Mouse (Mus musculus): ENCODE data around the gene Phactr3.
"Not testable (repeated sequence)": the region's sequence is repeated elsewhere in the genome, so short reads cannot be mapped to it uniquely, and the experiment has no call there.

The Phactr3 gene

DNA sequence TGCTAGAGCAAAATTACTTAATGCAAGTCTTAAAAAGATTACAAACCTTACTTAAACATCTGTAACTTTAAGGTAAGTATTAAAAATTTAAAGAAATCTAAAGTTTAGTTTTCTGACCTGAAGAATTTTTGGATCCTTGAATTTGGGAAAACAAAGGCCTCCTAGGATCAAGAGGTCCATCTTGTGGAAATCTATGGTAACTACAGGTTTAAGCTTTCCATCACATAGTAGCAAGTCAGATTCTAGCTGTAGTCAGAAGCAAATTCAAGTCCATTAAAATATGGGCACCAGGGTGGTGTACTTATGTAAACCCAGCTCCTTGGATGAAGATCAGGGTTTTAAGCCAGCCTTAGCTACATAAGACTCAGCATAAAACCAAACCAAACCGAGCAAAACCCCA, 219.1 kb downstream of the Phactr3 start:
- no peaks in the 10 kb centered on the region for H3K4me1 ChIP-seq (replicated peaks; ENCODE audit: low read depth, low read length)
- H3K9me3 ChIP-seq (ENCODE audit: low read length): no peaks in the 10 kb centered on the region
- no peaks in the 10 kb centered on the region for H3K27me3 ChIP-seq (ENCODE audit: insufficient read depth, low read length)
- TF ChIP-seq CTCF (conservative IDR thresholded peaks at IDR 0.05; ENCODE audit: low read length) (peak; percentile 67), NANOG (IDR thresholded peaks at IDR 0.05; ENCODE audit: borderline replicate concordance, low read length) (no peak), POU5F1 (IDR thresholded peaks at IDR 0.05; ENCODE audit: borderline replicate concordance, low read length) (no peak)
- H3K36me3 ChIP-seq (ENCODE audit: insufficient read depth, low read length): no peaks in the 10 kb centered on the region
- no peak overlapping the region for H3K4me3 ChIP-seq (replicated peaks; ENCODE audit: low read length)

DNA sequence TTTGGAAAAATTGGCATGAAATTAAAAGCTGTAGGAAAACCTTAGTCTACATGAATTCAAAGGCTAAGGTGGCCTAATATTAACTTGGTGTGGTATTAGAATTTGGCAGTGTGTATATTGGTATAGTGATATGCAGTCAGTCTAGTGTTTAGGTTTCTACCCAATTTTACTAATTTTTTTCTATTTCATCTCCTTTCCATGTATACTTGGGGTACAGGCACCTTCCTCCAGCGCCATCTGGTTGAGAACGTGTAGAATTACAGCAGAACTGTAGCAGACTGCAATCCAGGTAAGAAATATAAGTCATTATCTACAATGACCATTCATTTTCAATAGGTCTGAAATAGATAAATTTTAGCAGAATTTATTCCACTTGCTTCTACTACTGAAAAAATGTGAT, 220.3 kb downstream of the Phactr3 start:
- no peak overlapping the region for H3K4me3 ChIP-seq (replicated peaks; ENCODE audit: low read length)
- H3K4me1 ChIP-seq (replicated peaks; ENCODE audit: low read depth, low read length): no peaks in the 10 kb centered on the region
- no peaks in the 10 kb centered on the region for H3K9me3 ChIP-seq (ENCODE audit: low read length)
- TF ChIP-seq CTCF (conservative IDR thresholded peaks at IDR 0.05; ENCODE audit: low read length) (peak; percentile 45), NANOG (IDR thresholded peaks at IDR 0.05; ENCODE audit: borderline replicate concordance, low read length) (no peak), POU5F1 (IDR thresholded peaks at IDR 0.05; ENCODE audit: borderline replicate concordance, low read length) (no peak)
- no peaks in the 10 kb centered on the region for H3K36me3 ChIP-seq (ENCODE audit: insufficient read depth, low read length)
- H3K27me3 ChIP-seq (ENCODE audit: insufficient read depth, low read length): no peaks in the 10 kb centered on the region

DNA sequence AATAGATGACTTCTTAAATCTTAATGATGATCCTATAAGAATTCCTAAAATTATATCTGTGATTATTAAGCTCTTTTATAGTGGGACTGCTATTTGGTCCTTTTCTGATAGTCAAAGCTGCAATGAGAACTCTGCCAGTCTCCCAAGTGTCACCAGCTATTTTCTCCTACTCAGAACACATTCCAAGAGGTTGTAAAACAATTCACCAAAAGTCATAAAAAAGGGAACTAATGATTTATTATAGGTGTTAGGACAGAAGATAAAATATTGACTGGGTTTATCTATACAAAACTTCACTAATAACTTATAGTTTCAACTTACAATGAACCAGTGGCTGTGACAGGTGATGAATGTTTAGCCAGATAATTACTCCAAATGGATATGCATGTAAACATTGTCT, 223.3 kb downstream of the Phactr3 start:
- H3K36me3 ChIP-seq (ENCODE audit: insufficient read depth, low read length); H3K27me3 ChIP-seq (ENCODE audit: insufficient read depth, low read length); H3K4me3 ChIP-seq (replicated peaks; ENCODE audit: low read length); H3K4me1 ChIP-seq (replicated peaks; ENCODE audit: low read depth, low read length); H3K9me3 ChIP-seq (ENCODE audit: low read length): not testable (repeated sequence)

DNA sequence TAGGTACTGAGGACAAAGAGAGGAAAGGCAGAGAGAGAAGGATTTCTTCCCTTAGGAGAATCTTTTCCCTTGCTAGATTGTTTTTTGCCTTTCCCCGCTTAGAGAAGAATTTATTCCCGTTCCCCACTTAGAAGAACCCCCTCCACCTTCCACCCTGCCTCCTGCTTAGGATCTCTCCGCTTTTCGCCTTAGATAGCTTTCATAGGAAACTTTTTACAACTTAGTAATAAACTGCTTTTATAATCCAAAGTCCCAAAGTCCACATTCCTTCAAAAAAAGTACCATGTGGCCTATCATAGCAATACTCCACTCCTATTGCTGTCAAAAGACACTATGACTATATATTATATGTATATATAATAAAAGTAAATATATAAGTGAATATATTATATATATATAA, 223.8 kb downstream of the Phactr3 start:
- Histone ChIP-seq H3K36me3 (ENCODE audit: insufficient read depth, low read length) (no peaks in the 10 kb centered on the region), H3K4me1 (replicated peaks; ENCODE audit: low read depth, low read length) (no peaks in the 10 kb centered on the region), H3K27me3 (ENCODE audit: insufficient read depth, low read length) (no peaks in the 10 kb centered on the region), H3K9me3 (ENCODE audit: low read length) (no peaks in the 10 kb centered on the region), H3K4me3 (replicated peaks; ENCODE audit: low read length) (no peak overlapping the region)
- TF ChIP-seq POU5F1 (IDR thresholded peaks at IDR 0.05; ENCODE audit: borderline replicate concordance, low read length) (no peak), NANOG (IDR thresholded peaks at IDR 0.05; ENCODE audit: borderline replicate concordance, low read length) (no peak), CTCF (conservative IDR thresholded peaks at IDR 0.05; ENCODE audit: low read length) (no peak)
